Mouse (Mus musculus) liver, adult (tissue): Measurements from ENCODE around the gene Nab2.

Experiments
- GATA4 ChIP-seq: IDR thresholded peaks from 2 replicates; pipeline ENCODE4 v1.6.1; 2014; ENCODE audit warnings: mild to moderate bottlenecking, low read length; ENCODE audit not compliant: insufficient replicate concordance

Gene Nab2

DNA sequence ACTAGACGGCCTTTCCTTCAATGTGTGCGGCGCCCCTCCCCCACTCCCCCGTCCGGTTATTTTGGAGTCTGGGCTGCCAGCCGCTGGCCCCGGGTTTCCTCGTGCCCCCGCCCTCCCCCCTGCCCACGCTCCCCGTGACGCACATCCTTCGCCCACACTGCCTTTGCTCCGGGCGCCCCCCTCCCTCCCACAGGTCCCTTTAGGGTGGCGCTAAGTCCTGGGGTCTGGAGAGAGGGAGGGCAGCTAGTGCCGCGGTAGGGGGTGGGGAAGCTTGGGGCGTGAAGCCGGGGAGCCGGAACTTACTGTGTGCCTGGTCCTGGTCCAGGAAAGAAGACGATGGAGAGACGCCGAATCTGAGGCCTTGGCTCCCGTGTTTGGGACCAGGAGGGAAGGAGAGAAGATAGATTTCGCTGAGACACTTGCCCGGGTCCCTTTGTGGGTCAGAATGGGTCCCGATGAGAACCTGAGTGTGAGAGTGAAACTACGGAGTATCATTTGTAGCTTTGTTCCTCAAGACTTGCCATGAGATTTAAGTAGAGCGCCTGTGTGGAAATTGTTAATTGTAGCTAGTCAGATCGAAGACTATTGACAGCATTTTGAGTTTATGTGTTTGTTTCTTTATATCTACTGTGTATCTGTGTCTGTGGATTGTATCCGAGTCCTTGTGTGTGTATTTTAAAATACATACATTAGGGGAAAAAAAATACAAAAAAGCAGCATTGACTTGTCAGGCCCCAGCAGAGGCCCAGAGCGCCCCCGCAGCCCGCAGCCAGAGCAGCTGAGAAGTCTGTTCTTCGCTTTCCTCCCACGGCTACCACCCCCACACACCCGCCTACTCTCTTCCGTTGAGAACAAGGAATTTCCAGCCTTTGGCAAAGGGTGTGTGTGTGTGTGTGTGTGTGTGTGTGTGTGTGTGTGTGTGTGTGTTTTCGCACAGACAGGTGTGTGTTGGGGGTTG lies at the start of gene Nab2:
TSS of gene Nab2 (minus strand) at position 476 of the 958 bp plus-strand sequence.
- TF ChIP-seq GATA4, result no peak

GRCm38 (mm10) chr10:127712736-127713135 lies 44.4 kb upstream of the Nab2 start:
- no peak for TF ChIP-seq GATA4

DNA sequence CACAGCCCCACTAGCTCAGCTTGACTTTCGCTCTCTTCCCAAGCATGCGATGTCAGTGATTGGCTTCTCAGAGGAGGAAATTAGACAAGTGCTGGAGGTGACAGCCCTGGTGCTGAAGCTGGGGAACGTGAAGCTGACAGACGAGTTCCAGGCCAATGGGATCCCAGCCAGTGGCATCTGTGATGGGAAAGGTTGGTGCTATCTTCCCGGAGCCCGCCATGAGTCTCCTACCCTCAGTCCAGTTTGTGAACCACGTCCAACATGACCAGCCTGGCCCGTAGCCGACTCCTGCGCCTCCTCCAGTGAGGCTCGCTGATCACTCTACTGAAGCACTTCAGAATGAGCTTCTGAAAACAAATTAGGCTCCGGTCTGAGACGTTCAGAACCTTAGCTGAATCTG lies 42.0 kb upstream of the Nab2 start:
- TF ChIP-seq GATA4, result no peak

DNA sequence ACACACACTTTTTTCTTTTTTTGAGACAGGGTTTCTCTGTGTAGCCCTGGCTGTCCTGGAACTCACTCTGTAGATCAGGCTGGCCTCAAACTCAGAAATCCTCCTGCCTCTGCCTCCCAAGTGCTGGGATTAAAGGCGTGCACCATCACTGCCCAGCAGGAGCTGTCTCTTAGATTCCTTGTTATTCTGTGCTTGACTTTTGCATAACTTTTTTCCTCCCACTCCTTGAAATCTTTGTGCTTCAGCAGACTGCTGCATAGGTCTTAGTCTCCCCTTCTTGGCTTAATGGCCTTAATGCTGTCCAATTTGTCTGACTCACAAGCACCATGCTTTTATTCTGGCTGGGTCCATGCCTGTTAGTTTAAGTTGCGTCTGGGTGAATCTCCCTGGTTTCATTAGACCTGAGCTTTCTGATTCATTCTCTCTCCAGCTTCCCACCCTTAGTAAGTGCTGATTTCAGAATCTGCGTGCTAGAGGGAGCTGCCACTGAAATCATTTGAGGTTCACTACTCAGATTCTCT lies 40.5 kb upstream of the Nab2 start:
- TF ChIP-seq GATA4, result no peak

DNA sequence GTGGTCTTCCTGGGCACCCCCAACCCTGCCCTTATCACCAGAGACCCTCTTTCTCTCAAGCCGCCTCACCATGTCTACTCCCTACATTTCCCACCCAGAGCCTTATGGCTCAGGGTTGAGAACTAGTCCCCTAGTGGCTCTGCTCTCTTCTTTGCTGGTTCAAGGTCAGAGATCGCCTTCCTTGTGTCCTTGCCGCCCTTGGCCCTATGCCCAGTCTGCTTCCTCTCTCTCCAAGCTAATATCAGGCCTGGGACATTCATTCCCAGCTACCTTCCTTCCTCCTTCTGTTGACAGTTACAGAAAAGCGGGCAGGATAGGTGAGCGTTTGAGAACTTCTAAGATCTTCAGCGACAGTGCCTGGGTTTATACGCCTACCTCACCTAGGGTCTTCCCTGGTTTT lies 39.4 kb upstream of the Nab2 start:
- no peak; the same call in 1 of the 2 replicates for TF ChIP-seq GATA4

GRCm38 (mm10) chr10:127705783-127706182 lies 37.4 kb upstream of the Nab2 start:
- no peak for TF ChIP-seq GATA4

- TF ChIP-seq GATA4, result no peak
Observed at GRCm38 (mm10) chr10:127704766-127705220, 36.4 kb upstream of the Nab2 start, which contains the start of gene Myo1a. Myo1a (plus strand) TSS chr10:127705170.

DNA sequence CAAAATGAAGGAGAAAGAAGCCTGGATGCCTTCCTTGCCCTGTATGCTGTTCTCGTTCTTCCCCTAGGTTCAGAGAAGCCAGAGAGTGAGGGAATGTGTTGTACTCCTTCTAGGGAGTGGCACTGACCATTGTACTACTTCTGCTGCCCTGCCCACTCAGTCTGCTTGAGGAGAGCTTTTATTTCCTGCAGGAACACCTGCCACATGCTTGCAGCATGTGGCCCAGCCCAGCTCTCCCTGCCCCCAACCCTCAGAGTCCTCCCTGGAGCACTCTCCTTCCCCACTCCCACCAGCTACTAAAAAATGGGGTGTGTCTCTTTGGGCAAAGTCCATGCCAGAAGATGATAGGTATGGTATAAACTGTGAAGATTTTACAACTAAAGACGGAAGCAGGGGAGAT lies 35.9 kb upstream of the Nab2 start:
- no peak for TF ChIP-seq GATA4

- TF ChIP-seq GATA4, result no peak
Observed at GRCm38 (mm10) chr10:127703299-127703698, 34.9 kb upstream of the Nab2 start.

DNA sequence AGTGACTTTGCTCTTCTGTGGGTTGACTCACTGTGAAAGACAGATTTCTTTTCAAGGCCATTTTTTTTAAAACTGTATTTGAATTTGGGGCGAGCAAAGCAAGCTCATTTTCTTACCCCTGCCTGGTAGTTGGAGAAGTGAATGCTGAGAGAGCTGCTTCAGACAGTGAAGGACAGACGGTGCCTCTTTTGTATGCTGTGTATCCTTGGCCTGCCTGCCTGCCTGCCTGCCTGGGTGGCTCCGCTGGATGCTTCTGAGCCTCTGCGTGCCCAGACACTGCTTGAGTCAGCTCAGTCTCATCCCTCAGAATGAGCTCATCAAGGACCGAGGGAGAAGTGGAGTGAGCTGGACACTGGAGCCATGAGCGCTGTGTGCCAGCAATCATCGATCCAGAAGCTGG lies 30.6 kb upstream of the Nab2 start:
- TF ChIP-seq GATA4, result no peak

DNA sequence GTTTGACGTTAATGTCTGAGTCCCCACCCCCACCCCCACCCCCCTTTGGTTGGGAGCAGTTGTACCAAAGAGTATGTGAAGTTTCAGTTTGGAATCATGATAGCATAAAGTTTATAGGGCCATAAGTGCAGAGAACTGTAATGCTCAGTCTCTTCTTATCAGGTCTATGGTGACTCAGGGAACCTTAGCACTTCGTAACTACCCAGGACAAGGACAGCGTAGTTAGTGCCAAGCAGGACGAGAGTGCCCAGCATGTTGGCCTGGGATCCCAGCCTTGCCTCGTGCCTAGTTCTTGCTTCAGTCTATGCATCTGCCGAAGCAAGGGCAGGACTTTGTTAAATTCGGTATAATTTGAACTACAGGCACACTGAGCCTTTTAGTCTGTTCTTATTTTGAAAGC lies 27.4 kb upstream of the Nab2 start:
- no peak for TF ChIP-seq GATA4

DNA sequence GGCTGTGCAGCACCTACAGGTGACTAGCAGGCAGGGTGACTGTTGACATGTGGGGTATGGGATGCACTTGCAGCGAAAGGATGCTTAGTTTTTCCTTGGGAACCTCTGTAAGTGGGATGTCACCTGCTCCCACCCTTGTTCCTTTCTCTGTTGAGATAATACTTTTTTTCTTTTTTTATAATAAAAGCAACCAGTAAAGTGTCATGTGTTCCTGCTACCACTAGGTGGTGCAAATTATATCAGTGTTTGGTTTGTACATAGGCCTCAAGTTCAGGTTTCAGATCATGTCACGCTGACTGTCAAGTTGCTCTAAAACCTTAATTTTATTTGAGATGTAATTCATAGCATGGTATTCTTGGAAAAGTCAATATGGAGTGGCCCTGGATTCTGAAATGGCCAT lies 26.3 kb upstream of the Nab2 start:
- no peak for TF ChIP-seq GATA4

DNA sequence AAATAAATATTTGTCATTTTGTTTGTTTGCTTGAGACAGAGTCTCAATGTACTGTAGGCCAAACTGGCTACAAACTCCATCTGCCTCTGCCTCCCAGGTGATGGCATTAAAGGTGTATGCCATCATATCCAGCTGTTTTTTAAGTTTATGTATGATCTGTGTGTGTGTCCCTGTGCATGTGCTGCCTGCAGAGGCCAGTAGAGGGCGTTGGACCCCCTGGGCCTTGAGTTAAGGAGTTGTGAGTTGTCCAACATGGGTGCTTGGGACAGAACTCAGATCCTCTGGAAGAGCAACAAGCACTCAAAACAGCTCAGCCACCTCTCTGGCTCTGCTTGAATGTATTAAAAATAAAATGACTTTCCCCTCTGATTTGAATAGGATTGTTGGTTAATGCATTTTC lies 22.7 kb upstream of the Nab2 start:
- TF ChIP-seq GATA4, result no peak

DNA sequence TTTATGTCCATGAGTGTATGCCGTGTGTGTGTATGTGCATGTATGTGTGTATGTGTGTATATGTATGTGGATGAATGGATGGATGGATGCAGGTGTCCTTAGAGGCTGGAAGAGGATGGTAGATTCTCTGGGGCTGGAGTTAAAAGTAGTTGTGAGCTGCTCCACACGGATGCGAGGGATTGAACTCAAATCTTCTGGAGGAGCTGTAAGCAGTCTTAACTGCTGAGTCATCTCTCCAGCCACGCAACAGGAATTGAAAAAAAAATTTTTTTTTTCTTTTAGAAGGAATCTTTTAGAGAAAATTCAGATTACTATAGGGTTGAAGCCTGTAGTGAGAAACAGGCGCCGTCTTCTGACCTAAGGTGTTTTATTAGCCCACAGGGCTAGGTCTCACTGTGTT lies 14.5 kb upstream of the Nab2 start:
- no peak for TF ChIP-seq GATA4

GRCm38 (mm10) chr10:127679881-127680280 lies 11.5 kb upstream of the Nab2 start:
- no peak for TF ChIP-seq GATA4

DNA sequence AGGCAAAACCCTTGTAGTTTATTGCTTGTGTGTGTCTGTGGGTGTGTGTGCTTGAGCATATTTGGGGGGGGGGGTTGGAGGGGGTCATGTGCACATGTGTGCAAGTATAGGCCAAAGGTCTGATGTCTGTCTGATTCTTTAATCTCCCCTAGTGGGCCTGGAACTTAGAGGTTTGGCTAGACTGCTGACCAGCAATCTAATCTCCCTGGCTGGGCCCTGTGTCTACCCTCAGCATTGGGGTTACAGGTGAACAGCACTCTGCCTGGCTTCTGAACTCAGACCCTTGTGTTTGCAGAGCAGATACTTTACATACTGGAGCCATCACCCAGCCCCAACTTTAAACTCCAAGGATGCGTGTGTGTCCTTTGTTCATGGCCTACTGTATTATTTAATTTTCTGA lies 10.8 kb upstream of the Nab2 start:
- TF ChIP-seq GATA4, result no peak
